Comparison of ENCODE assay signal across 25 mouse cellular contexts in genomic region chr1:174689301-174689700, GRCm38 (mm10).
DNase-seq lines count a peak whose midpoint lies in the region; ATAC-seq and TF ChIP-seq lines count a peak whose summit lies in the region.
"Had no signal": no experiment of that assay in that cellular context is flagged by ENCODE, and none has a peak within 500 bp of the region (broad histone marks: within the 10 kb centered on the region; RNA-seq: fewer than 3 reads in every experiment).

No protein-coding gene starts in this region.

- DNase-seq in 3T3-L1 (ENCODE audit: low read depth, low spot score) (peak; percentile 81), NIH3T3 (ENCODE audit: low read depth) (peak; percentile 79), adipocyte (ENCODE audit: low spot score) (peak; percentile 24)
- DNase-seq in adrenal gland, postnatal 4 days (ENCODE audit: low spot score in 2 of 2): no peak
- no peak for DNase-seq in lung, postnatal 0 days (ENCODE audit: low spot score)
- no peak for DNase-seq in adrenal gland, postnatal 10 days
- DNase-seq: adrenal gland, adult 2 months; adrenal gland, adult 8-10 months; adrenal gland, postnatal 14 days; adrenal gland, postnatal 25 days; adrenal gland, postnatal 36 days; B cell, adult 2 months; cerebellum, adult 11 months; cerebellum, adult 11-12 months; cerebellum, adult 18-20 months; cerebellum, adult 2 months; cerebellum, adult 8-10 months; cerebellum, adult 9-10 months; cerebellum, adult 9-11 months; cerebellum, postnatal 10 days had no signal

- H3K4me2 ChIP-seq in lung, postnatal 0 days (replicated peaks; ENCODE audit: low read depth, low read length): no peak overlapping the region

- no peak for ATAC-seq in lung, postnatal 0 days
- ATAC-seq: activated CD4-positive, CD25-positive, alpha-beta regulatory T cell, adult 4 months; CD4-positive, CD25-positive, alpha-beta regulatory T cell, adult 4 months; Patski had no signal

- no peak for TF ChIP-seq EP300 in lung, postnatal 0 days (IDR thresholded peaks at IDR 0.05)

- no peaks in the 10 kb centered on the region for H3K9me3 ChIP-seq in lung, postnatal 0 days (ENCODE audit: low read length)

- no peaks in the 10 kb centered on the region for H3K4me1 ChIP-seq in lung, postnatal 0 days (ENCODE audit: insufficient read depth, low read depth, low read length)

- no peak for TF ChIP-seq CTCF in lung, postnatal 0 days (IDR thresholded peaks at IDR 0.05)

- H3K27ac ChIP-seq in lung, postnatal 0 days (ENCODE audit: low read length): no peak overlapping the region

- no peak overlapping the region for H3K9ac ChIP-seq in lung, postnatal 0 days (replicated peaks; ENCODE audit: low read depth)

- WGBS in lung, postnatal 0 days: 63% methylated on average over 2 of the region's 2 CpGs

- no peaks in the 10 kb centered on the region for H3K27me3 ChIP-seq in lung, postnatal 0 days (replicated peaks; ENCODE audit: insufficient read depth, low read length)
- H3K27me3 ChIP-seq: CH12.LX, Patski had no signal

- H3K4me3 ChIP-seq in lung, postnatal 0 days (ENCODE audit: low read depth, low read length): no peak overlapping the region

- H3K36me3 ChIP-seq in lung, postnatal 0 days (ENCODE audit: insufficient read depth, low read length): no peaks in the 10 kb centered on the region
- H3K36me3 ChIP-seq: G1E had no signal

Comparison
In these comparisons a context has a peak if more than half of its experiments do, and no peak if none do; other contexts are left out.
1. DNase-seq: peak in 3T3-L1 (single experiment), NIH3T3 (single experiment) and adipocyte (single experiment); none in adrenal gland, postnatal 4 days (0 of 2), lung, postnatal 0 days (single experiment) and adrenal gland, postnatal 10 days (single experiment).